8 mouse cellular contexts compared by ENCODE assay signal in genomic region chr5:113735023-113735344, GRCm38 (mm10). TPM values are rescaled to one million over a fixed set of nuclear protein-coding genes. Genes with fewer than 3 reads are reported as not detected.
DNase-seq lines count a peak whose midpoint lies in the region; ATAC-seq lines count a peak whose summit lies in the region.

No protein-coding gene starts in this region.

- H3K4me2 ChIP-seq in kidney, embryonic 15.5 days: peak overlapping the region; percentile 91
- peak overlapping the region; percentile 57 for H3K4me2 ChIP-seq in embryonic facial prominence, embryonic 11.5 days (ENCODE audit: low read depth, low read length)
- peak overlapping the region; percentile 56 for H3K4me2 ChIP-seq in intestine, embryonic 16.5 days (ENCODE audit: low read depth, low read length)
- peak overlapping the region; percentile 90 for H3K4me2 ChIP-seq in midbrain, embryonic 15.5 days

- peak; percentile 30; the same call in 1 of the 2 replicates for ATAC-seq in kidney, embryonic 15.5 days (replicated peaks; ENCODE audit: low FRiP score)
- no peak; the same call in 1 of the 2 replicates for ATAC-seq in embryonic facial prominence, embryonic 11.5 days (replicated peaks; ENCODE audit: insufficient number of reproducible peaks, low FRiP score, low TSS enrichment, low read depth)
- peak; percentile 58 for ATAC-seq in intestine, embryonic 16.5 days
- ATAC-seq in midbrain, embryonic 15.5 days (replicated peaks): peak; percentile 29; the same call in 1 of the 2 replicates

- peak overlapping the region; percentile 65 for H3K4me3 ChIP-seq in kidney, embryonic 15.5 days (replicated peaks)
- peak overlapping the region; percentile 65 for H3K4me3 ChIP-seq in embryonic facial prominence, embryonic 11.5 days (ENCODE audit: low read depth, low read length)
- peak overlapping the region; percentile 70 for H3K4me3 ChIP-seq in intestine, embryonic 16.5 days (ENCODE audit: low read length)
- peak overlapping the region; percentile 55 for H3K4me3 ChIP-seq in midbrain, embryonic 15.5 days

- H3K9ac ChIP-seq in kidney, embryonic 15.5 days: peak overlapping the region; percentile 50; the same call in 1 of the 2 replicates
- peak overlapping the region; percentile 62 for H3K9ac ChIP-seq in embryonic facial prominence, embryonic 11.5 days (replicated peaks; ENCODE audit: low read length)
- peak overlapping the region; percentile 64 for H3K9ac ChIP-seq in intestine, embryonic 16.5 days (ENCODE audit: low read depth, low read length)
- peak overlapping the region; percentile 46 for H3K9ac ChIP-seq in midbrain, embryonic 15.5 days

- H3K27ac ChIP-seq in kidney, embryonic 15.5 days: peak overlapping the region; percentile 93
- peak overlapping the region; percentile 87 for H3K27ac ChIP-seq in embryonic facial prominence, embryonic 11.5 days (replicated peaks; ENCODE audit: low read depth, low read length)
- H3K27ac ChIP-seq in intestine, embryonic 16.5 days (ENCODE audit: low read length): peak overlapping the region; percentile 76
- peak overlapping the region; percentile 95 for H3K27ac ChIP-seq in midbrain, embryonic 15.5 days

- no peaks in the 10 kb centered on the region for H3K9me3 ChIP-seq in kidney, embryonic 15.5 days (replicated peaks)
- H3K9me3 ChIP-seq in embryonic facial prominence, embryonic 11.5 days (replicated peaks; ENCODE audit: control insufficient read depth, low read length): no peaks in the 10 kb centered on the region
- no peaks in the 10 kb centered on the region for H3K9me3 ChIP-seq in intestine, embryonic 16.5 days (ENCODE audit: control insufficient read depth, low read length)
- no peaks in the 10 kb centered on the region for H3K9me3 ChIP-seq in midbrain, embryonic 15.5 days

- peaks cover 26% of the 10 kb centered on the region for H3K4me1 ChIP-seq in kidney, embryonic 15.5 days
- H3K4me1 ChIP-seq in embryonic facial prominence, embryonic 11.5 days (ENCODE audit: control insufficient read depth, insufficient read depth, low read length): peaks cover 2% of the 10 kb centered on the region; the same call in 1 of the 2 replicates
- peaks cover 10% of the 10 kb centered on the region for H3K4me1 ChIP-seq in intestine, embryonic 16.5 days (ENCODE audit: control insufficient read depth, insufficient read depth, low read length)
- H3K4me1 ChIP-seq in midbrain, embryonic 15.5 days: peaks cover 36% of the 10 kb centered on the region

- no peaks in the 10 kb centered on the region for H3K27me3 ChIP-seq in kidney, embryonic 15.5 days
- no peaks in the 10 kb centered on the region for H3K27me3 ChIP-seq in embryonic facial prominence, embryonic 11.5 days (ENCODE audit: control insufficient read depth, insufficient read depth, low read length)
- no peaks in the 10 kb centered on the region for H3K27me3 ChIP-seq in intestine, embryonic 16.5 days (replicated peaks; ENCODE audit: control insufficient read depth, insufficient read depth, low read length)
- no peaks in the 10 kb centered on the region for H3K27me3 ChIP-seq in midbrain, embryonic 15.5 days (replicated peaks)

- DNase-seq in kidney, postnatal 4 days: no peak
- no peak for DNase-seq in embryonic facial prominence, embryonic 11.5 days (ENCODE audit: low spot score)
- no peak for DNase-seq in retina, embryonic 14.5 days (ENCODE audit: low spot score)
- DNase-seq in frontal cortex, postnatal 14 days (ENCODE audit: low spot score in 2 of 2): no peak
- no peak for DNase-seq in spleen, postnatal 10 days (ENCODE audit: low spot score in 2 of 2)

- WGBS in kidney, embryonic 15.5 days: 31% methylated on average over 7 of the region's 7 CpGs
- 31% methylated on average over 7 of the region's 7 CpGs for WGBS in embryonic facial prominence, embryonic 11.5 days
- WGBS in intestine, embryonic 16.5 days: 12% methylated on average over 7 of the region's 7 CpGs
- WGBS in midbrain, embryonic 15.5 days: 26% methylated on average over 7 of the region's 7 CpGs

- H3K36me3 ChIP-seq in kidney, embryonic 15.5 days: peaks cover 20% of the 10 kb centered on the region
- peaks cover 3% of the 10 kb centered on the region; the same call in 1 of the 2 replicates for H3K36me3 ChIP-seq in embryonic facial prominence, embryonic 11.5 days (replicated peaks; ENCODE audit: control insufficient read depth, insufficient read depth, low read depth, low read length)
- peaks cover 10% of the 10 kb centered on the region for H3K36me3 ChIP-seq in intestine, embryonic 16.5 days (ENCODE audit: control insufficient read depth, insufficient read depth, low read length)
- H3K36me3 ChIP-seq in midbrain, embryonic 15.5 days (replicated peaks): peaks cover 19% of the 10 kb centered on the region; the same call in 1 of the 2 replicates

RNA-seq across cellular contexts. Expression of gene Ficd, which starts 0.6 kb away (rescaled TPM):
- 4.8 and 6.1 TPM in 2 replicates for polyA plus RNA-seq in kidney, embryonic 15.5 days (2015; fragmentation: Nextera tagmentation; extraction: Ambion mirVana)
- polyA plus RNA-seq in embryonic facial prominence, embryonic 11.5 days (2014; fragmentation: Nextera tagmentation; extraction: Ambion mirVana): 1.6 and 2.0 TPM in 2 replicates
- polyA plus RNA-seq in intestine, embryonic 16.5 days (2015; fragmentation: Nextera tagmentation; extraction: Ambion mirVana): 5.6 and 7.1 TPM in 2 replicates
- polyA plus RNA-seq in midbrain, embryonic 15.5 days (2015; fragmentation: Nextera tagmentation; extraction: Ambion mirVana): 10.4 and 10.7 TPM in 2 replicates

RNA-seq across cellular contexts. Expression of gene 1700069L16Rik, which starts 10.4 kb away (rescaled TPM):
- polyA plus RNA-seq in kidney, embryonic 15.5 days (2015; fragmentation: Nextera tagmentation; extraction: Ambion mirVana): not detected in 2 replicates
- not detected in 2 replicates for polyA plus RNA-seq in embryonic facial prominence, embryonic 11.5 days (2014; fragmentation: Nextera tagmentation; extraction: Ambion mirVana)
- polyA plus RNA-seq in intestine, embryonic 16.5 days (2015; fragmentation: Nextera tagmentation; extraction: Ambion mirVana): not detected in 2 replicates
- not detected in 2 replicates for polyA plus RNA-seq in midbrain, embryonic 15.5 days (2015; fragmentation: Nextera tagmentation; extraction: Ambion mirVana)

RNA-seq across cellular contexts. Expression of gene Sart3, which starts 37.3 kb away (rescaled TPM):
- 57.6 and 59.2 TPM in 2 replicates for polyA plus RNA-seq in kidney, embryonic 15.5 days (2015; fragmentation: Nextera tagmentation; extraction: Ambion mirVana)
- polyA plus RNA-seq in embryonic facial prominence, embryonic 11.5 days (2014; fragmentation: Nextera tagmentation; extraction: Ambion mirVana): 52.4 and 55.4 TPM in 2 replicates
- polyA plus RNA-seq in intestine, embryonic 16.5 days (2015; fragmentation: Nextera tagmentation; extraction: Ambion mirVana): 30.2 and 30.6 TPM in 2 replicates
- 53.3 and 57.5 TPM in 2 replicates for polyA plus RNA-seq in midbrain, embryonic 15.5 days (2015; fragmentation: Nextera tagmentation; extraction: Ambion mirVana)

RNA-seq across cellular contexts. Expression of gene Iscu, which starts 37.6 kb away (rescaled TPM):
- 104 and 112 TPM in 2 replicates for polyA plus RNA-seq in kidney, embryonic 15.5 days (2015; fragmentation: Nextera tagmentation; extraction: Ambion mirVana)
- 103 and 113 TPM in 2 replicates for polyA plus RNA-seq in embryonic facial prominence, embryonic 11.5 days (2014; fragmentation: Nextera tagmentation; extraction: Ambion mirVana)
- polyA plus RNA-seq in intestine, embryonic 16.5 days (2015; fragmentation: Nextera tagmentation; extraction: Ambion mirVana): 99.0 and 114 TPM in 2 replicates
- polyA plus RNA-seq in midbrain, embryonic 15.5 days (2015; fragmentation: Nextera tagmentation; extraction: Ambion mirVana): 75.4 and 78.4 TPM in 2 replicates
